In genomic region chr7:113638098-113638497, GRCm38 (mm10) we compare ENCODE assay signal across 16 mouse cellular contexts.
DNase-seq lines count a peak whose midpoint lies in the region; ATAC-seq and TF ChIP-seq lines count a peak whose summit lies in the region.
"Had no signal": no experiment of that assay in that cellular context is flagged by ENCODE, and none has a peak within 500 bp of the region (broad histone marks: within the 10 kb centered on the region; RNA-seq: fewer than 3 reads in every experiment).

No protein-coding gene starts in this region.

- no peak overlapping the region for H3K4me3 ChIP-seq in heart, embryonic 12.5 days
- H3K4me3 ChIP-seq in layer of hippocampus, adult 2 months: no peak overlapping the region
- H3K4me3 ChIP-seq: hindbrain, embryonic 10.5 days; midbrain, embryonic 13.5 days had no signal

- no peaks in the 10 kb centered on the region for H3K4me1 ChIP-seq in heart, embryonic 12.5 days (replicated peaks)
- H3K4me1 ChIP-seq: hindbrain, embryonic 10.5 days had no signal

- no peaks in the 10 kb centered on the region for H3K36me3 ChIP-seq in heart, embryonic 12.5 days
- H3K36me3 ChIP-seq: hindbrain, embryonic 10.5 days; midbrain, embryonic 13.5 days had no signal

- DNase-seq in heart, adult 11 months: peak; percentile 12
- DNase-seq in layer of hippocampus, adult 2 months (ENCODE audit: low spot score in 2 of 2): peak; percentile 59 to 84
- DNase-seq in left cerebral cortex, postnatal 14 days (ENCODE audit: low spot score in 2 of 2): peak; percentile 46 to 78
- DNase-seq in kidney, postnatal 4 days: no peak
- no peak for DNase-seq in gastrocnemius, postnatal 36 days
- no peak for DNase-seq in gastrocnemius, adult 8-10 months (ENCODE audit: low spot score in 2 of 2)
- DNase-seq: adrenal gland, postnatal 36 days; B cell, adult 2 months; cerebellum, adult 11 months; embryo, embryonic 11 days; kidney, postnatal 36 days; thymus, adult 2 months had no signal

- H3K9me3 ChIP-seq in heart, embryonic 12.5 days (replicated peaks): no peaks in the 10 kb centered on the region
- H3K9me3 ChIP-seq: hindbrain, embryonic 10.5 days; midbrain, embryonic 13.5 days had no signal

- no peak for ATAC-seq in heart, embryonic 12.5 days (ENCODE audit: insufficient number of reproducible peaks, low FRiP score)
- no peak for ATAC-seq in erythroblast, adult 5-6 weeks (replicated peaks; ENCODE audit: low FRiP score, poor library complexity, severe bottlenecking)
- ATAC-seq: midbrain, embryonic 13.5 days had no signal

- H3K27ac ChIP-seq in heart, embryonic 12.5 days (ENCODE audit: poor library complexity, severe bottlenecking): no peak overlapping the region
- peak overlapping the region; percentile 58 for H3K27ac ChIP-seq in layer of hippocampus, adult 2 months
- H3K27ac ChIP-seq: hindbrain, embryonic 10.5 days; midbrain, embryonic 13.5 days had no signal

- no peak overlapping the region for H3K4me2 ChIP-seq in heart, embryonic 12.5 days
- H3K4me2 ChIP-seq: midbrain, embryonic 13.5 days had no signal

- 75% methylated on average over 6 of the region's 6 CpGs for WGBS in heart, embryonic 12.5 days

- no peak overlapping the region for H3K9ac ChIP-seq in heart, embryonic 12.5 days
- H3K9ac ChIP-seq: midbrain, embryonic 13.5 days had no signal

- intact Hi-C loops in left cerebral cortex, postnatal 14 days (cut with DNase I): no loop called here
- intact Hi-C loops in gastrocnemius, postnatal 36 days (cut with DNase I): no loop called here

- H3K27me3 ChIP-seq in heart, embryonic 12.5 days (replicated peaks): no peaks in the 10 kb centered on the region
- H3K27me3 ChIP-seq: midbrain, embryonic 13.5 days had no signal

- no peak for TF ChIP-seq CTCF in layer of hippocampus, adult 2 months (conservative IDR thresholded peaks at IDR 0.05)

Comparison
In these comparisons a context has a peak if more than half of its experiments do, and no peak if none do; other contexts are left out.
1. DNase-seq: peak in heart, adult 11 months (single experiment), layer of hippocampus, adult 2 months (2 of 2) and left cerebral cortex, postnatal 14 days (2 of 2); none in kidney, postnatal 4 days (0 of 2), gastrocnemius, postnatal 36 days (0 of 2) and gastrocnemius, adult 8-10 months (0 of 2).